Mouse (Mus musculus): ENCODE measurements around the gene Prkar2a. TPM values are rescaled to one million over a fixed set of nuclear protein-coding genes. Genes with fewer than 3 reads are reported as not detected.

Prkar2a gene
- polyA plus RNA-seq, 1 experiment = 18.3 TPM

DNA sequence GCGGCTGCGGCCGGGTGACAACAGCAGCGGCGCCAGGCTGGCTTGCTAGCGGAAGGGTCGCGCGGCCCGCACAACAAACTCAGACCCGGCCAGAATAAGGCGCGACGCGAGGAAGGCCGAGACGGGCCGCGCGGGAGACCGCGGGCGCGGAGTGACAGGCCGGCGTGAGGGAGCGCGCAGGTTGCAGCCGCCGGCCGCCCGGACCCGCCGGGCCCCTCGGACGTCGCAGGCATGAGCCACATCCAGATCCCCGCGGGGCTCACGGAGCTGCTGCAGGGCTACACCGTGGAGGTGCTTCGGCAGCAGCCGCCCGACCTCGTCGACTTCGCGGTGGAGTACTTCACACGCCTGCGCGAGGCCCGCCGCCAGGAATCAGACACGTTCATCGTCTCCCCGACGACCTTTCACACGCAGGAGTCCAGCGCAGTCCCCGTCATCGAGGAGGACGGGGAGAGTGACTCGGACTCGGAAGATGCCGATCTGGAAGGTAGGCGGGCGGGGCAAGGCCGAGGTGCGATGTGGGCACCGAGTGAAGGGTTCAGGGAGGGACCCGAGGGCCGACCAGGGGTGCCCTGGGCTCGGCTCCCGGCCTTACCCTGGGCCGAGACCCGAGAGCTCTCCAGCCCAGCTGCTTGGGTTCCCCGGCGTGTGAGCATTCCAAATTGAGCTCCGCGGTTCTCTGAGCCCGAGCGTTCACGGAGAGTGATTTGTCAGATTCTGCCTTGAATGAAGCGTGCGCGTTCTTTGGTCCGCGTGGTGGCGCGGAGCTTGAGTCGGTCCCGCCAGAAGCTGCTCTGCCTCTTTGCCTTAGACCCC is 3.3 kb downstream of the Prkar2a start:
- DNase-seq (ENCODE audit: low read depth) = no peak

DNA sequence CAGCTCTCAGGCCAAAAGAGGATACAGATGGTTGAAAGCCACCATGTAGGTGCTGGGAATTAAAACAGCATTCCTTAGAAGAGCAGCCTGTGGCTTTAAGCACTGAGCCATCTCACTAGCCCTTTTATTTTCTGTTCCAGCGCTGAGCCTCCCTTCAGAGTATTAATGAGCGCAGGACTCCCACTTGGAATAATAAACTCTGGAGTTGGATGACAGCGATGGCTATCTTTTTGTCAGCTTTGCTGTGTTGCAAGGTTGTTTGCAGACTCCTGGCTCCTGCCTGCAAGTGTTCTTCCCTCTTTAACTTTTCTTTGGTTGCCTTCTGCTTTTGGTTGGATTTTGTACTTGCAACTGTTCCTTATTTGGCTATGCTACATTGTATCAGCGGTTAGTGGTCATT is 4.8 kb downstream of the Prkar2a start:
- no peak for DNase-seq (ENCODE audit: low read depth)

DNA sequence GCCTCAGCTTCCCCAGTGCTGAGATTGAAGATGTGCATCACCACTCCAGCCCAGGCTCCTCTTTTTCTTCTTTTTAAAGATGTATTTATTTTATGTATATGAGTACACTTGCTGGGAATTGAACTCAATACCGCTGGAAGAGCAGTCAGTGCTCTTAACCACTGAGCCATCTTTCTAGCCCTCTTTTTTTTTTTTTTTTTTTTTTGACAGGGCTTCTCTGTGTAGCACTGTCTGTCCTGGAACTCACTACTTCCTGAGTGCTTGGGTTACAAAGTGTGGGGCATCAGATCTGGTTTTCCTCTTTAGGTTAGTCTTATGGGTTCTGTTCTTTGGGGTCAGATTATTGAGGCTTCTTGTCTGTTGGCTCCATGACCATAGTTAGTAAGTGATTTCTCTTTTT is 5.4 kb downstream of the Prkar2a start:
- no peak for DNase-seq (ENCODE audit: low read depth)

DNA sequence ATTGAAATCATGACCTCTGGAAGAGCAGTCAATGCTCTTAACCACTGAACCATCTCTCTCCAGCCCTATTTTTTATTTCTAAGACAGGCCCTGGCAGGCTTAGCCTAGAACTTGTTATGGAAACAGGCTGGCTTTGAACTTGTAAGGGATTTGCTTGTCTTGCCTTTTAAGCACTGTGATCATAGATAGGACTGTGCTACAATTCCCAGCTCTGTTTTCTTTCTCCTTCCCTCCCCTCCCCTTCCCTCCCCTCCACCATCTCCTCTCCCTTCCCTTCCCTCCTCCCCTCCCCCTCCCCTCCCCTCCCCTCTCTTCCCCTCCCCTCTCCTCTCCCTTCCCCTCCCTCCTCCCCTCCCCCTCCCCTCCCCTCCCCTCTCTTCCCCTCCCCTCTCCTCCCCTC is 13.4 kb downstream of the Prkar2a start:
- no peak for DNase-seq (ENCODE audit: low read depth)

DNA sequence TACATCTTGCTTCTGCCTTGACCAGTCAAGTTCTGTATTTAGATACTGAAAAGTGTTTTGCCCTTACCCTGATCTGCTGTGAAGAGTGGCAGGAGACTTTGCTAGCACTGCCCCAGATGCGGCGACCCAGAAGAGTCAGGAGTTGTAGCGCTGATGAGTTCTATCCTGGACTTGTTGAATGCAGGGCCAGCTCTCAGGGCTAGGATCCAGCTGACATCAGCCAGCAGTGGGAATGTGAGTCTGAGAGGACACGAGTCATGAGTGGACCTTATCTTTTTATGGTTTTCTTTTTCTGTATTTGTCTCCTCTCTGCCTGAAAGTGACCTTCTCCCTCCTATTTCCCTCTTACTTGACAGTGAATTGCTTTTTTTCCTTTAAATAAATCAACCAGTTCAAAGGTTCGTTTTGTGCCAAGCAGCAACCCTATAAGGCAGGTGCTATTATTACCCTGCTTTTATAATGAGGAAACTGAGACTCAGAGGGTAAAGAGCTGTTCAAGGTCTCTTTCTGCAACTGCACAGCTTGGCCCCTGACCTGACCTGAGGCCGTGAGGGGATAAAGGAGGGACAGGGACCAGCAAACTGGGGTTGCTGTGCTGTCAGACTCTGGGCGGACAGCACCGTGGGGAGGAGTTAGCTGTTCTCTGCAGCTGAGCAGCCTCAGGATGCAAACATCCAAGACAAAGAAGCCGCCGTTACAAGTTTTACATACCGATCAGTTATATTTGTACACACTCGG is 14.4 kb downstream of the Prkar2a start:
- DNase-seq (ENCODE audit: low read depth) = no peak

DNA sequence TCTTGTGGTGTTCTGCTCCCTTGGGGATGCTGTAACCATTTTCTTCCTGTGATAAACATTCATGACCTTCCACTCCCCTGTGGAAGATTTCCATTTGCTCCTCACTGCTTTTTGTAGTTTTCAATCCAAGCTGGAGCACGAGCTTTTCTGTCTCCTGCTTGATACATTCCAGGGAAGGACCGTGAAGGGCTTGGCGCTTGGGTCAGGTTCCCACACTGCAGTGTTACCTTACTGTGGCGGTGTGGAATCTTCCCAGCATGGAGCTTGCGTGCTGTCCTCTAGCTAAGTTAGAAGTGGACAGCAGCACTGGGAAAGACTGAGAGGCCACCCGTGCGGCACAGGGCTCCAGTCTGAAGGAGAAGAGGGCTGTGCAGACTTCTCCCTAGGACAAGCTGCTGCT is 15.5 kb downstream of the Prkar2a start:
- no peak for DNase-seq (ENCODE audit: low read depth)

DNA sequence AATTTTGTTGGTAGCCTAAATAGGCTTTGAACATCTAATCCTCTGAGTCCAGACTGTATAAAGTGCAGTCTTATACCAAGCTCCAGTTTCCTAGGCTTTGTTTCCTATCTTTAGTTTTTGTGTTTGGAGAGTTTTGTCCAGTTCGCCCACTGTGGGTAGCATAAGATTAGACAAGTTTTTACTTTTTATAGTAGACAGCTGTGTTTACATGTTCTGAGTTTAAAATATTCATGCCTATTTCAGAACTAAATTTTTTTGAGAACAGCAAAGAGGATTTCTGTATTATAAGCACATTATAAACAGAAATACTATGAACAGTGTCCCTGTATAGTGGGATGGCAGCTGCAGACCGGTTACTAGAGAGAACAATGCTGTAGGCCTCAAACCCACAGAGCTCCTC is 18.1 kb downstream of the Prkar2a start:
- DNase-seq (ENCODE audit: low read depth) = no peak

DNA sequence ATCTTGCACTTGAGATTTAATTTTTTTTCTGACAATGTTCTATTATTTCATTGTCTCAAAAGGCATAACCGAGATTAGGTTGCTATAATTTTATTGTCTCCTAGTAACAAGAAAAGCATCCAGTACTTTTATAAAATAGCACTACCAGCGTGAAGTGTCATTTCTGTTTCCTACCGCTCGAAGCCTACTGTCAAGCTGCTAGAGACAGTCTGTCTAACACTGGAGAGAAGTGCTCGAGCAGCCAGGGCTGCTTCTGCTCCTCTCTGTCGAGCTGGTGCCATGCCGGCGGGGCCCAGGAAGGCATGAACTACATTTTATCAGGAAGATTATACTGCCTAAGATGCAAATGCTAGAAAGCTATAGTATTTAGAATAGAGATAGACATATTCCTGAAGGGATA is 19.7 kb downstream of the Prkar2a start:
- no peak for DNase-seq (ENCODE audit: low read depth)

DNA sequence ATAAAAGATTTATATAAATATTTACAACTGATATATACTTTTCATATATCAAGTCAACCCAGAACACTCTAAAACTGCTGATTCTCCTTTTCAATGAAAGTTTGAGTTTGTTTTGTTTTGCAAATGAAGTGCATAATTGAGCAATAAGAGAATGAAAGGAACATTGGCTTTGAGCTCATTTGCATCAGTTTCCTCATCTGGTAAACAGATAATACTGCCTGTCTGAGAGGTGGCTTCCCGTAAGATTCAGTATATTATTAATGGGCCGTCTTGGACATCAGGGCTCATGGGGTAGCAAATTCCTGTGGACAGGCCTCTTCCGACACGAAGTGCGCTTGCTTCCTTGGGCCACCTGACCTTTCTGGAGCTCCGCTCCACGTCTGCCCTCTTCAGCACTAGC is 21.7 kb downstream of the Prkar2a start:
- DNase-seq (ENCODE audit: low read depth) = no peak

DNA sequence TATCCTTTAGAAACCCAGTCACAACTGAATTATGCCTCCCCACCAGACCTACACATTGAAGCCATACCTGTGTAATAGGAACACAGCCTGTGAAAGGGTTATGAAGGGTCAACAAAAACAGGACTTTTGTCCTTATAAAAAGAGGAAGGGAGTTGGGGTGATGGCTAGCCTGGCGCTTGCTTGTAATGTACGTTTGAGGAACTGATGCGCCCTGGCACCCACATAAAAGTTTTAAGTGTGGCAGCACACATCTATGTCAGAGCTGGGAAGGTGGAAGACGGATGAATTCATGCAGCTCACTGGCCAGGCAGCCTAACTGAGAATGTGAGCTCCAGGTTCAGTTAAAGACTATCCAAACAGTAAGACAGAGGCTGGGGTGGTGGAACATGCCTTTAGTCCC is 27.1 kb downstream of the Prkar2a start:
- DNase-seq (ENCODE audit: low read depth) = no peak

DNA sequence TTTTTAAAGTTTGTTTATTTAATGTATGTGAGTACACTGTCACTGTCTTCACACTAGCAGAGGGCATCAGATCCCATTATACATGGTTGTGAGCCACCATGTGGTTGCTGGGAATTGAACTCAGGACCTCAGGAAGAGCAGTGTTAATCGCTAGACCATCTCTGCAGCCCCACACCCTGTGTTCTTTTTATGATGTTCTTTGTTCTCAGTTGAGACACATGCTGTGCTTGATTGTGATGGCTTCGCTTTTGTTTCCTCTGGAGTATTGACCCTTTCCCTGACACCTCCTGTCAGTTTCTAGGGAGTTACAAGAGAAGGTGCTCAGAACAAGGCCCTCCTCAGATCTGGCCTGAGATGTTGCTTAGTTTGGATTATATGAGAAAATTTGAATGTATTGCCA is 34.6 kb downstream of the Prkar2a start:
- no peak for DNase-seq (ENCODE audit: low read depth)

DNA sequence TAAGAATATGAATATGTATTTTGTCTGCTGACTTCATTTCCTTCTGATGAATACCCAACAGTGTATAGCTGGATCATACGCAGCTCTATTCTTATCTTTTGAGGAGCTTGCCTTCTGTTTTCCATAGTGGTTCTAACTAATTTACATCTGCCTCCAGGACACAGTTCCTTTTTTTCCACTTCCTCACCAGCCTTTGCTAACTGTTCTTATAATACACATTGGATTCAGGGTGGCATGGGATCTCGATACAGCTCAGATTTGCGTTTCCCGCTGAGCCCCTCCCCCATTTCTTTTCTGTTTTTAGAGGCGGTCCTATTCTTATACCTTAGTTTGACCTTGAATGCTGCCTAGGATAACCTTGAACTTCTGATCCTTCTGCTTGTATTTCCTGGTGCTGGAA is 37.0 kb downstream of the Prkar2a start:
- no peak for DNase-seq (ENCODE audit: low read depth)

DNA sequence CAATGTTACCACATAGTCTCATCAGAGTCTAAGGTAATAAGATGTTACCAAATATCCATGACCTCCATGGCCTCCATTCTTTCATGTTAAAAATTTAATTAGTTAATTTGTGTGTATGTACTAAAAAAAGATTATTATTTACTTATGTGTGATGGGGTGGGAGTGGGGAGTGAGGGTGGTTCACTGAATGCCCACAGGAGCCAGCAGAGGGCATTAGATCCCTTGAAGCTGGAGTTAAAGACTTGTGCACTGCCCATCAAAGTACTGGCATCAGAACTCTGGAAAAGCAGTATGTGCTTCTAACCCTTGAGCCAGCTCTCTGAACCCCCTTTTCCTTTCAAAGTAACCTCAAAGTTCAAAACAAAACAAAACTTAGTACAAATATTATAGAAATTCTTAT is 39.9 kb downstream of the Prkar2a start:
- no peak for DNase-seq (ENCODE audit: low read depth)

DNA sequence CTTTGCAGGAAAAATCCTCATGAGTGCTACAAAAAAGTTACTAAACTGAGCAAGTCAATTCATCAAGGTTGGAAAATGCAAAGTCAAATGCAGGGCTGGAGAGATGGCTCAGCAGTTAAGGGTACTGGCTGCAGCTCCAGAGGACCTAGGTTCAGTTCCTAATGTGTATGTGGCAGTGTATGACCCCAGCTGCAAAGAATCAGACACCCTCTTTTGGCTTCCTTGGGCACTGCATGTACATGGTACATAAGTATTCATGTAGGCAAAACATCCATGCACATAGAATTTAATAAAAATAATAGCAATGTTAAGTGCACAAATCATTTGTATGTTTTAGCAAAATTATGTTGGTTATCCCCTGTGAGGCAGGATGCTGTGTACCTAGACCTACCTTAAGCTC is 43.3 kb downstream of the Prkar2a start:
- no peak for DNase-seq (ENCODE audit: low read depth)

DNA sequence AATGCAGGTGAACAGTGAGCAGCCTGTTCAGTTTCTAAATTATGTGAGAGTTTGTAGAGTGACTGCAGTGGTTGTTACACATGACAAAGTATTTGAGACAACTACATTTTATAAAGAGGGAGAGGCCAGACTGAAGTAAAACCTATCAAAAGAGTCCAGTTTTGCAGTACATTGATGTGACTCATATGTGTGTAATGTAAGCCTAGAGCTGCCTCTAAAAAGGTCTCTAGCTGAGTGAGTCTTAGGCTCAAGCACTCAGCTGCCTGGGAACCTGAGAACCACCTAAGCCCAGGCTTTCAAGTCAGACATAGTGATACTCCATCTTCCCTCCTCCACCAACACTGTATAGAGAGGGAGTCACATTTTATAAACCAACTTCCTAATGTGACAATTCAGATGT is 45.5 kb downstream of the Prkar2a start:
- no peak for DNase-seq (ENCODE audit: low read depth)

DNA sequence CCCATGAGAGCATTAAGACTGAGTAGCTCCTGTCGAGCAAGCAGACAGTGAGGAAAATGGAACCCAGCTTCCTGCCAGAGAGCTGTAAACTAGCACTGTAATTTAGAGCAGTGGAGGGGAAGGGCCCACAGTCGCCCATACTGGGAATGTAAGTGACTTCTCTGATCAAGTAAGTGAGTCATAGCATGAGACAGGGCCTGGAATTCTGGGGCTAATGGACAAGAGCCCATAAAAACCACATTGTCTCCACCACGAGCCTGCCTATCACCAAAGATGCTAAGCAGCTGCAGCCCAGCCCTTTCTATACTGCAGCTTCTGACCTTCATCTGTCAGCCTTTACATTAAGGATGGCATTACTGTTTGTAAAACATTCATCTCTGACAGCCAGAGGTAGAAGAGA is 50.1 kb downstream of the Prkar2a start:
- DNase-seq (ENCODE audit: low read depth) = no peak

DNA sequence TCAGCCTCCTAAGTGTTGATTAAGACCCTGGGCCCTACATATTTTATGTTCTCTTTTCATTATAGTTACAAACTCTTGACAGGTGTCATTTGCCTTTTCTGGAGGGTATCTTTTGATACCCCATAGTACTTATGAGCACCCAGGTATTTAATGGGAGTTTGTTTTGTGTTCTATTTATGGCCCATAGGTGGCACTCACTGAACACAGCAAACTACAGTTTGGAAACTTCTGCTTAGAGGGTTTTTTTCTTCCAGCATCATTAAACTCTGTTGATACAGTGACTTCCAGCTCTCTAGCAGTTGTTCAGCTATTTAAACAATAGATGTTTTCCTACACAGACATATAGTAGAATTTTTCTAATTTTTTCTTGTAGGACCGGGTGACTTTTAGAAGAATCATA is 50.9 kb downstream of the Prkar2a start:
- no peak for DNase-seq (ENCODE audit: low read depth)

DNA sequence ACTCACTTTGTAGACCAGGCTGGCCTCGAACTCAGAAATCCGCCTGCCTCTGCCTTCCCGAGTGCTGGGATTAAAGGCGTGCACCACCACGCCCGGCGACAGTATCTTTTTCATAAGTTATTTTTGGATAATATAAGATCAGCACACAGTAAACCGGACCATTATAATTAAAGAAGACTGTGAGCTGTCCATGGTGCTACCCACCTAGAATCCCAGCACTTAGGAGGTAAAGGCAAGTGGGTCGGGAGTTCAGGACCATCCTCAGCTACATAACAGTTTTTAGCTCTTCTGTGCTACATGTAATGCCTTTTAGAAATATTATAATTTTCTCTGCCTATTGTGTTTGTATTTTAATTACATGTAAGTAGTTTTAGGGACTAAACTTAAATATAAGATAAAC is 52.9 kb downstream of the Prkar2a start:
- DNase-seq (ENCODE audit: low read depth) = no peak

DNA sequence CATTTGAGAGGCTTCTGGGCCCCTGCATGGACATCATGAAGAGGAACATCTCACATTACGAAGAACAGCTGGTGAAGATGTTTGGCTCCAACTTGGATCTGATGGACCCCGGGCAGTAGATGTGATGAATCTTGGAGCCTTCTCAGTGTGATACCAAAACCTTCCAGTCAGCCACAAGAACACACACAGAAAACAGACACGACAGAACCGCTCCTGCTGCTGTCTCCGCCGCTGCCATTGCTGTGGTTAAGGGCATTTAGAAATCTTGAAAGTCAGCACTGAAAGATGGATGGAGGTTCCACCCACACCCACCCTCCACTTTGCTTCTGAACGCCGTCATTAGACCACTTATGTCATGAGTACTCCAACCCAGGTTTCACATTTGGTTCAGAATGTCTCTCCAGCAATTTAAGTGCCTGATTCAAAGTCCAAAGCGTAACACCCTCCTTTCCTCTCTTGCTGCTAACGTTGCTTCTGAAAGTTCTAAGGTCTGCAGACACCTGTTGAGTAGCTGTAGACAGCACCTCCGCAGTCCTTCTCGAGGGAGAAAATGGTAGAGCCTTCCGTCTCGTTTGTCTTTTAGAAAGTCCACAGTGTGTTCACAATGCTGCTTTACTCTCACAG is 57.9 kb downstream of the Prkar2a start:
- DNase-seq (ENCODE audit: low read depth) = no peak

DNA sequence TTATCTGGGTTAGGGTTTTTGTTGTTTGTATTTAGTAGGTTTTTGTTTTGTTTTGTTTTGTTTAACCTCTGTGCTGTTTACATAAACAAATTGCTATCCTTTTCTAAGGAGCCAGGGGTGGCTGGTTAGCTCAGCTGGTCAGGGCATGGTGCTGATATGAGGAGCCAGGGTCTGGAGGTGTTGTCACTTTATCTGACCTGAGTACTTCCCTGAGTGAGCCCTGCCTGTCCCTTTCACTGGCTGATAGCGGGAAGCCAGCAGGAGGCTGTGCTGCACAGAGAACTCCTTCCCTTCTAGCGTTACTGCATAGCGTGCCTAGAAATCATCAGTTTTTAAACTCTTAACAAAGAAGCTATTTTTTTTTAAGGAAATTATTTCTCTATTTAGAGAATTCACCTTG is 58.6 kb downstream of the Prkar2a start:
- no peak for DNase-seq (ENCODE audit: low read depth)

DNA sequence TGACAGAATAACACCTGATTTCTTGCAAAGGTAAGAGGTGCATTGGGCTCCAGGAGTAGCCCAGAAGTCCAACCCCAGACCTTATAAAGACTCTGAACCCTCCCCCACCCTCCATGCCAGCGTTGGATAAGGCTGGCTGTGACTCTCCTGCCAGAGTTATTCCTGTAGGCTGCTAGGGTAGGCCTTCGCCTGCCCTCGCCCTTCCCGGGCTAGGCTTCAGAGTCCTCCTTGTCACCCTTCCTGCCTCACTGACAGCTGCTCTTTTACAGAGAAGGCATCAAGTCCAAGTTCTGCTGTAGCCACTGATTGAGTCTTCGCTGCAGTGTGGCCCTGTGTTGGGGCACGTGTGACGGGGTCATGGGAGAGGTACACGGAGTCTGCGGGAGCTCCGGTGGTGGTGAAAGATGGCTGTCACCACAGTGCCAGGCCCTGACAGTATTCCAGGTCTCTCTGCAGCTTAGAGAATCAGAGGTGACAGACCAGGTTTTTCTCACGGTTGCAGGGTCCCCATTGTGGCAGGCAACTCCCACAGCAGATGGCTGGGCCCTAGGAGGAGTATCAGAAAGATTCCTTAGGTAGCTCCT is 59.6 kb downstream of the Prkar2a start:
- DNase-seq (ENCODE audit: low read depth) = no peak

DNA sequence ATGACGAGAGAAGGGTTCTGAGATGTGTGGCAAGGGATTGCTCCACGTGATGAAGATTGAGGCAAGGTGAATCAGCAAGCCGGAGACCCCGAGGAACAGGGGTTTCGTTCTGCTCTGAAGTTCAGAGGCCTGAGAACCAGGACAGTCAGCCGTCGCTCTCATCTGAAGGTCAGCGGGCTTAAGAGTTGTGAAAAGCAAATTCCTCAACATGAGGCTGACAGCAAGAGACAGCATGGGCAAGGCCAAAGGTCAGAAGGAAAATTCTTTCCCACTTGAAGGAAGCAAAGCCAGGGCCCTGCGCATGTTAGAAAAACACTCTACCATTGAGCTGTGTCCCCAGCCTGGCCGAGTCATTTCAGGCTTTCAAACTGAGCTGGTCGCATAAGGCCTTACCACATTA is 61.5 kb downstream of the Prkar2a start:
- no peak for DNase-seq (ENCODE audit: low read depth)
